Mouse (Mus musculus) liver, embryonic 16.5 days (tissue): ENCODE results near the gene Gm19426. TPM values are rescaled to one million over a fixed set of nuclear protein-coding genes. Genes with fewer than 3 reads are reported as not detected.
A peak's percentile ranks its signal among the peaks of the same experiment; 100 is the strongest.

Experiments used
- ATAC-seq: fragments of 200-750 bp; cut with Nextera tagmentation; 2 replicates; pipeline ENCODE4 v1.8.0; 2017; ENCODE audit warnings: low read depth, mild to moderate bottlenecking, moderate number of reproducible peaks, moderate library complexity
- H3K27ac ChIP-seq: fragments of 300-500 bp; sonication (generic); 2 replicates; pipeline ENCODE4 v1.5.1; 2014; ENCODE audit warnings: mild to moderate bottlenecking, low read length
- H3K27me3 ChIP-seq: fragments of 300-500 bp; sonication (generic); 2 replicates; pipeline ENCODE4 v1.6.1; 2014; ENCODE audit warnings: low read depth, low read length, mixed read lengths; ENCODE audit not compliant: control insufficient read depth, insufficient read depth
- H3K36me3 ChIP-seq: fragments of 300-500 bp; sonication (generic); 2 replicates; pipeline ENCODE4 v1.6.1; 2014; ENCODE audit warnings: mild to moderate bottlenecking; ENCODE audit not compliant: control insufficient read depth, insufficient read depth
- H3K4me1 ChIP-seq: fragments of 300-500 bp; sonication (generic); 2 replicates; pipeline ENCODE4 v1.6.1; 2014; ENCODE audit warnings: low read depth, low read length, mixed read lengths; ENCODE audit not compliant: control insufficient read depth
- H3K4me2 ChIP-seq: fragments of 300-500 bp; sonication (generic); 2 replicates; pipeline ENCODE4 v1.6.1; 2014; ENCODE audit warnings: low read depth, low read length, mixed read lengths
- H3K4me3 ChIP-seq: fragments of 300-500 bp; sonication (generic); 2 replicates; pipeline ENCODE4 v1.5.1; 2014; ENCODE audit warnings: low read depth, mild to moderate bottlenecking, low read length
- H3K9ac ChIP-seq: fragments of 300-500 bp; sonication (generic); 2 replicates; pipeline ENCODE4 v1.6.1; 2014; ENCODE audit warnings: low read depth, low read length
- H3K9me3 ChIP-seq: fragments of 300-500 bp; sonication (generic); replicated peaks from 2 replicates; pipeline ENCODE4 v1.6.1; 2016; ENCODE audit warnings: low read length; ENCODE audit not compliant: control insufficient read depth
- WGBS: fragments of 180-500 bp; shearing (Covaris S2); extraction: QIAGEN DNeasy Blood & Tissue Kit; methylation state at CpG from one replicate; pipeline ENCODE4 v1.1.7; 2014; ENCODE audit not compliant: insufficient replicate concordance; 5-methylcytosine and 5-hydroxymethylcytosine counted together
- microRNA counts: library from miRNA; unstranded; fragments of <30 nt; microRNA quantifications from one replicate; lab custom pipeline; 2016
- microRNA-seq: library from miRNA; unstranded; fragments of <30 nt; microRNA quantifications from one replicate; pipeline ENCODE4, GENCODE M21; 2016
- polyA plus RNA-seq: library from polyadenylated mRNA; unstranded; fragments of >200 nt; fragmentation: Nextera tagmentation; extraction: Ambion mirVana; gene quantifications from 2 replicates; pipeline ENCODE4 v1.2.1, GENCODE M21; 2015

The Gm19426 gene
- polyA plus RNA-seq, 1 experiment from 2014 or later, result 0.89 TPM

DNA sequence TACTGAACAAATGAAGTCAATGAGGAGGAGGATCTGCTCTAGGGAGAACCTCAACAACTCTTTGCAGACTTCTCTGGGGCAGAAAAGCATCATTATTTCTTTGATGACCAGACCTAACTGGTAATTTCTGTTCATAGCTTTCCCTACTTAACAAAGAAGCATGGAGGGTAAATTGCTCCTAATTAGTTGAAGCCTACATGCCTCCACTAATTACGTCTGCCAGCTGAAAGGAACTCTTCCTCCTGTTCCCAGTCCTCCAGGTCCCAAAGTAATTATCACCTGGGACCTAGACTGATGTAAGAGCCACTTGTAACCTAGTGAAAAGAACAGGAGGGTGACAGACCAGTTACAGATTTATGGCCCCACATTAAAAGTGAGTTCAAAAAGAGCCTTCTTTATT is 35.9 kb downstream of the Gm19426 start:
- WGBS, result 83% methylated on average over 1 of the region's 1 CpGs
- peaks cover 36% of the 10 kb centered on the region for H3K36me3 ChIP-seq

DNA sequence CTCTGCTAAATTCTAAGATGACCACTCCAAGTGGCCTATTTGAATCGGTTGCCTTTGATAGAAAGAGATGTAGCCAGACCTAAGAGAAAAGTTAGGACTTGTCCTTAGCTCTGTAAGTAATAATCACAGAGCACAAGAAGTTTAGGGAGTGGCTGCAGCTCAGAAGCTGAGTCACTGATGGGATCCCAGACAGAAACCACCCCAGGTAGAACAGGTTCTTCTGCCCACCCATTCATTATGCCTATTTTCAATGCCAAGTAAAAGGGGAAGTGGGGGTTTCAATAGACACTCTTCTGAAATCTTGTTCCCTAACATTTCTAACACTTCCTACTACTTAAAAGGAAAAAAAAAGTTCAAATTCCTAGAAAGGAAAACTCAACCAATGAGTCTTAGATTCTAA is 38.2 kb downstream of the Gm19426 start:
- ATAC-seq, result peak; percentile 59; the same call in 1 of the 2 replicates
- H3K4me1 ChIP-seq, result peaks cover 22% of the 10 kb centered on the region
- 0 out of 2 replicates have a peak overlapping the region, but pooled peaks have one; percentile 38 for H3K27ac ChIP-seq
- 80% methylated on average over 1 of the region's 1 CpGs for WGBS
- no peak overlapping the region; the same call in 1 of the 2 replicates for H3K9ac ChIP-seq
- 0 out of 2 replicates have a peak overlapping the region, but pooled peaks have one; percentile 4 for H3K4me2 ChIP-seq
- H3K27me3 ChIP-seq, result no peaks in the 10 kb centered on the region
- peaks cover 36% of the 10 kb centered on the region for H3K36me3 ChIP-seq
- H3K4me3 ChIP-seq, result no peak overlapping the region
- no peaks in the 10 kb centered on the region for H3K9me3 ChIP-seq

More for the DNA sequence above, 35.9 kb downstream of the Gm19426 start:
- Histone ChIP-seq H3K27ac (no peak overlapping the region), H3K27me3 (no peaks in the 10 kb centered on the region), H3K4me2 (no peak overlapping the region), H3K9me3 (no peaks in the 10 kb centered on the region), H3K9ac (no peak overlapping the region), H3K4me3 (no peak overlapping the region), H3K4me1 (peaks cover 24% of the 10 kb centered on the region)
- ATAC-seq, result no peak

DNA sequence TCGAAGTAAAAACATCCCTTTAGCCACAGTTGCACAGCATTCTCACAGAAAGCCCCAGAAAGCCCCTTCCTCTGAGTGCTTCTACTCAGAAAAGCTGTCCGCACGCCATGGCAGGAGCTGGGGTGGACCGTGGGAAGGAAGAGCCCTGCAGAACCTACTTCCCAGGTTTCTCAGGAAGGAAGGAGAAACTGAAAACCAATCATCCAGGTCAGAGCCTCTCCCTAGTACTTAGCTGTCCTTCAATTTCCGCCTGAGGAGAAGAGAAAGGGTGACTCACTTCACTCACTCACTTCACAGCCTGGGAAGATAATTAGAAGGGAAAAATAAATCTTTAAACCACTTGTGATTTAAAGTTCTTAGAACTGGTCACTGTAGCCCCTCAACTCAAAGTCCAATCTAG is 39.1 kb downstream of the Gm19426 start:
- no peak for ATAC-seq
- WGBS, result 75% methylated on average over 5 of the region's 5 CpGs
- Histone ChIP-seq H3K27me3 (no peaks in the 10 kb centered on the region), H3K4me2 (no peak overlapping the region), H3K27ac (no peak overlapping the region), H3K9me3 (no peaks in the 10 kb centered on the region), H3K9ac (no peak overlapping the region), H3K4me1 (peaks cover 18% of the 10 kb centered on the region), H3K4me3 (no peak overlapping the region), H3K36me3 (peaks cover 31% of the 10 kb centered on the region)

DNA sequence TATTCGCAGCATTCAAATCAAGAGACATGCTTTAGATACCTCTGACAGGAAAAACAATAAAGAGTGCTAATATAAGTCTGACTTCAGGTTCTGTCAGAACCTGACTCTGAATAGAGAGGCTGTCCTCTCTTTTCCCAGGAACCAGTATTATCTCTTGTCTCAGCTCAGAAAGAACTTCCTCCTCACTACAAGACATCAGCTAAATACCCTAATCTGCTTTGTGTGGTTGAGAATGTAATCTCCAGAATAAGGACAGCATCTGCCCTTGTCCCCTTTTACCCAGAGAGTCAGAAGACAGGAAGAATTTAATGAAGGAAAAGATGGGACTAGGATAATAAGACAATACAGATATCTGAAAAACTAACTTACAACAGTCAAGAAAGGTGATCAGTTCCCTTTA is 40.0 kb downstream of the Gm19426 start:
- Histone ChIP-seq H3K9me3 (no peaks in the 10 kb centered on the region), H3K27me3 (no peaks in the 10 kb centered on the region), H3K4me1 (peaks cover 17% of the 10 kb centered on the region), H3K4me2 (no peak overlapping the region), H3K27ac (no peak overlapping the region), H3K4me3 (no peak overlapping the region), H3K36me3 (peaks cover 31% of the 10 kb centered on the region), H3K9ac (no peak overlapping the region)
- ATAC-seq, result no peak
- 55% methylated on average over 1 of the region's 1 CpGs for WGBS

DNA sequence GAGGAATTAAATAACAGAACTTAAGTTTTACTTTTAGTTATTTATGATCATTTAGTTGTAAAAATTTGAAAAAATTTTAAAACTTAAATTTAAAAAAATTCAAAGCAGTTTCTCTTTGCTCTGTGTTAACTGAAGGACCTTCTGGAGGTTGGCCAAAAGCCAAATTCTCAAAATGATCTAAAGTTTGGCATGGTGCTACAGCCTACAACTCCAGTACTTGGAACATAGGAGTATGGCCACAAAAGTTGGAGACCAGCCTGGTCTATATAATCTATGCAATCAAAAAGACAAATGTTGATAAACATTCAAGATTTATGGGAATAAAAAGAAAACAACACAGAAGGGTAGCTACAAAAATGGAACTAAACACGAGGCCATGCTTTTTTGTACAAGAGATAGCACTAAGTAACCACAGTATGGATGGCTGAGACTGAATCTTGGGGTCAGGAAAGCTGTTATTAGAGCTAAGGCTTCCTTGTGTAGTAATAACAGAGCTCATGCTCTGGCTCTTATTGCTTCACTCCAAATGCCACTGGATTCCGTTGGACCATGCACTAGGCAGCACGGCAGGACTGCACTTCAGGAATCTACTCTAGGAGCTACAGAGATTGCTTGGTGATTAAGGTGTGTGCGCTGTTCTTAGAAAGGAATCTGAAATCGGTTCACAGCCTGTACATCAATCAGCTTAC is 48.3 kb downstream of the Gm19426 start:
- Histone ChIP-seq H3K27me3 (no peaks in the 10 kb centered on the region), H3K4me2 (no peak overlapping the region), H3K36me3 (peaks cover 67% of the 10 kb centered on the region), H3K4me3 (no peak overlapping the region), H3K4me1 (no peaks in the 10 kb centered on the region), H3K9ac (no peak overlapping the region), H3K27ac (no peak overlapping the region), H3K9me3 (no peaks in the 10 kb centered on the region)
- ATAC-seq, result no peak
- 89% methylated on average over 5 of the region's 5 CpGs for WGBS

MicroRNAs encoded within 50 kb of the gene (microRNA counts, 519-probe panel; counts per million panel counts)
- 4,177 counts per million, percentile 98 among the panel's probes with 10 or more counts for microRNA mmu-miR-130a (lab: Ali Mortazavi, UCI)

Small RNA genes within 50 kb of the gene (microRNA-seq; reads per million reads assigned to microRNA genes)
- gene Mir130a, result 24,001 reads per million, percentile 97 among the genes with 10 or more reads in this experiment

Other genes with a start within 250 kb of the Gm19426 start
- gene Ctnnd1, start 92.9 kb downstream of the Gm19426 start, polyA plus RNA-seq, result 14.9 and 16.0 TPM in 2 replicates
- gene Btbd18, start 84.6 kb downstream of the Gm19426 start, polyA plus RNA-seq, result 0.04 TPM in 2 replicates
- 66.4 and 73.3 TPM in 2 replicates for gene Selenoh, start 72.9 kb downstream of the Gm19426 start, polyA plus RNA-seq
- gene Gm28635, start 65.6 kb downstream of the Gm19426 start, polyA plus RNA-seq, result not detected in 2 replicates
- gene Med19, start 65.3 kb downstream of the Gm19426 start, polyA plus RNA-seq, result 17.1 TPM in 2 replicates
- gene Tmx2, start 64.5 kb downstream of the Gm19426 start, polyA plus RNA-seq, result 69.7 and 76.5 TPM in 2 replicates
- 17.7 and 18.9 TPM in 2 replicates for gene Zdhhc5, start 28.5 kb downstream of the Gm19426 start, polyA plus RNA-seq
- 49.7 and 56.2 TPM in 2 replicates for gene Clp1, start 16.3 kb downstream of the Gm19426 start, polyA plus RNA-seq
- gene Ypel4, start 9.6 kb downstream of the Gm19426 start, polyA plus RNA-seq, result 69.6 and 79.1 TPM in 2 replicates
- 119 and 133 TPM in 2 replicates for gene Serping1, start 31.8 kb upstream of the Gm19426 start, polyA plus RNA-seq
- 486 and 542 TPM in 2 replicates for gene Ube2l6, start 55.2 kb upstream of the Gm19426 start, polyA plus RNA-seq
- 0.47 and 0.50 TPM in 2 replicates for gene Smtnl1, start 79.0 kb upstream of the Gm19426 start, polyA plus RNA-seq
- 27.3 and 29.8 TPM in 2 replicates for gene Timm10, start 83.3 kb upstream of the Gm19426 start, polyA plus RNA-seq
- 185 and 205 TPM in 2 replicates for gene Slc43a1, start 95.2 kb upstream of the Gm19426 start, polyA plus RNA-seq
- not detected in 2 replicates for gene Rtn4rl2, start 143.1 kb upstream of the Gm19426 start, polyA plus RNA-seq
- gene Slc43a3, start 192.9 kb upstream of the Gm19426 start, polyA plus RNA-seq, result 100 and 103 TPM in 2 replicates
- 71.0 and 84.0 TPM in 2 replicates for gene Prg2, start 236.8 kb upstream of the Gm19426 start, polyA plus RNA-seq
- 5.0 and 5.6 TPM in 2 replicates for gene Prg3, start 244.6 kb upstream of the Gm19426 start, polyA plus RNA-seq